Mouse (Mus musculus): ENCODE data around the gene Sh3gl2. TPM values are rescaled to one million over a fixed set of nuclear protein-coding genes. Genes with fewer than 3 reads are reported as not detected.

Sh3gl2 gene
- total and polyA plus RNA-seq, 2 experiments from 2014 or later: 47.4 to 123 TPM

GRCm38 (mm10) chr4:85371036-85371435 lies 166.1 kb downstream of the Sh3gl2 start:
- ATAC-seq (ENCODE audit: low FRiP score) (peak; percentile 47; the same call in 1 of the 2 replicates), DNase-seq (ENCODE audit: low spot score) (peak; percentile 40)

GRCm38 (mm10) chr4:85374801-85375200 lies 169.9 kb downstream of the Sh3gl2 start:
- DNase-seq (ENCODE audit: low spot score) (no peak), ATAC-seq (ENCODE audit: low FRiP score) (no peak)
- Histone ChIP-seq H3K4me2 (ENCODE audit: low read depth, low read length, poor library complexity, severe bottlenecking) (no peak overlapping the region), H3K4me3 (ENCODE audit: low read depth, low read length) (no peak overlapping the region), H3K9me3 (ENCODE audit: low read length) (no peaks in the 10 kb centered on the region), H3K4me1 (ENCODE audit: insufficient read depth, low read length) (no peaks in the 10 kb centered on the region), H3K36me3 (ENCODE audit: insufficient read depth, low read length) (no peaks in the 10 kb centered on the region; the same call in 1 of the 2 replicates), H3K27me3 (ENCODE audit: insufficient read depth, low read length) (no peaks in the 10 kb centered on the region), H3K27ac (ENCODE audit: low read depth, low read length) (no peak overlapping the region), H3K9ac (replicated peaks; ENCODE audit: low read length, poor library complexity, severe bottlenecking) (no peak overlapping the region)
- TF ChIP-seq CTCF (IDR thresholded peaks at IDR 0.05): no peak
- 91% methylated on average over 4 of the region's 4 CpGs for WGBS

More at GRCm38 (mm10) chr4:85371036-85371435, 166.1 kb downstream of the Sh3gl2 start:
- H3K9ac ChIP-seq (replicated peaks; ENCODE audit: low read length, poor library complexity, severe bottlenecking): no peak overlapping the region
- TF ChIP-seq CTCF (IDR thresholded peaks at IDR 0.05): peak; percentile 59
- no peaks in the 10 kb centered on the region for H3K27me3 ChIP-seq (ENCODE audit: insufficient read depth, low read length)
- WGBS: 31% methylated on average over 6 of the region's 6 CpGs
- no peaks in the 10 kb centered on the region for H3K36me3 ChIP-seq (ENCODE audit: insufficient read depth, low read length)
- no peak overlapping the region for H3K4me2 ChIP-seq (ENCODE audit: low read depth, low read length, poor library complexity, severe bottlenecking)
- no peak overlapping the region for H3K4me3 ChIP-seq (ENCODE audit: low read depth, low read length)
- no peaks in the 10 kb centered on the region for H3K9me3 ChIP-seq (ENCODE audit: low read length)
- no peak overlapping the region for H3K27ac ChIP-seq (ENCODE audit: low read depth, low read length)
- no peaks in the 10 kb centered on the region for H3K4me1 ChIP-seq (ENCODE audit: insufficient read depth, low read length)

- 87% methylated on average over 6 of the region's 6 CpGs for WGBS
- no peak for ATAC-seq (ENCODE audit: low FRiP score)
- Histone ChIP-seq H3K9ac (replicated peaks; ENCODE audit: low read length, poor library complexity, severe bottlenecking) (no peak overlapping the region), H3K27me3 (ENCODE audit: insufficient read depth, low read length) (no peaks in the 10 kb centered on the region), H3K27ac (ENCODE audit: low read depth, low read length) (no peak overlapping the region), H3K4me3 (ENCODE audit: low read depth, low read length) (no peak overlapping the region), H3K9me3 (ENCODE audit: low read length) (no peaks in the 10 kb centered on the region), H3K4me1 (ENCODE audit: insufficient read depth, low read length) (no peaks in the 10 kb centered on the region), H3K4me2 (ENCODE audit: low read depth, low read length, poor library complexity, severe bottlenecking) (no peak overlapping the region), H3K36me3 (ENCODE audit: insufficient read depth, low read length) (no peaks in the 10 kb centered on the region; the same call in 1 of the 2 replicates)
- no peak for DNase-seq (ENCODE audit: low spot score)
- no peak for TF ChIP-seq CTCF (IDR thresholded peaks at IDR 0.05)
Measured at GRCm38 (mm10) chr4:85376187-85376586, 171.3 kb downstream of the Sh3gl2 start.

GRCm38 (mm10) chr4:85376610-85377009 lies 171.7 kb downstream of the Sh3gl2 start:
- Histone ChIP-seq H3K4me2 (ENCODE audit: low read depth, low read length, poor library complexity, severe bottlenecking) (no peak overlapping the region), H3K27ac (ENCODE audit: low read depth, low read length) (no peak overlapping the region), H3K9ac (replicated peaks; ENCODE audit: low read length, poor library complexity, severe bottlenecking) (no peak overlapping the region), H3K4me3 (ENCODE audit: low read depth, low read length) (no peak overlapping the region), H3K4me1 (ENCODE audit: insufficient read depth, low read length) (no peaks in the 10 kb centered on the region), H3K27me3 (ENCODE audit: insufficient read depth, low read length) (no peaks in the 10 kb centered on the region), H3K9me3 (ENCODE audit: low read length) (no peaks in the 10 kb centered on the region), H3K36me3 (ENCODE audit: insufficient read depth, low read length) (peaks cover 4% of the 10 kb centered on the region; the same call in 1 of the 2 replicates)
- DNase-seq (ENCODE audit: low spot score) (peak; percentile 37), ATAC-seq (ENCODE audit: low FRiP score) (no peak)
- no peak for TF ChIP-seq CTCF (IDR thresholded peaks at IDR 0.05)
- 67% methylated on average over 5 of the region's 5 CpGs for WGBS

- DNase-seq (ENCODE audit: low spot score) (no peak), ATAC-seq (ENCODE audit: low FRiP score) (no peak)
- 89% methylated on average over 5 of the region's 5 CpGs for WGBS
- Histone ChIP-seq H3K9ac (replicated peaks; ENCODE audit: low read length, poor library complexity, severe bottlenecking) (no peak overlapping the region), H3K27ac (ENCODE audit: low read depth, low read length) (no peak overlapping the region), H3K27me3 (ENCODE audit: insufficient read depth, low read length) (no peaks in the 10 kb centered on the region), H3K4me3 (ENCODE audit: low read depth, low read length) (no peak overlapping the region), H3K36me3 (ENCODE audit: insufficient read depth, low read length) (peaks cover 15% of the 10 kb centered on the region), H3K4me1 (ENCODE audit: insufficient read depth, low read length) (no peaks in the 10 kb centered on the region), H3K4me2 (ENCODE audit: low read depth, low read length, poor library complexity, severe bottlenecking) (no peak overlapping the region), H3K9me3 (ENCODE audit: low read length) (no peaks in the 10 kb centered on the region)
- TF ChIP-seq CTCF (IDR thresholded peaks at IDR 0.05): no peak
Measured at GRCm38 (mm10) chr4:85385241-85385640, 180.3 kb downstream of the Sh3gl2 start.

- no peak for ATAC-seq (ENCODE audit: low FRiP score)
- 96% methylated on average over 6 of the region's 6 CpGs for WGBS
- no peak for TF ChIP-seq CTCF (IDR thresholded peaks at IDR 0.05)
- Histone ChIP-seq H3K4me1 (ENCODE audit: insufficient read depth, low read length) (no peaks in the 10 kb centered on the region), H3K9me3 (ENCODE audit: low read length) (no peaks in the 10 kb centered on the region), H3K27ac (ENCODE audit: low read depth, low read length) (no peak overlapping the region), H3K4me3 (ENCODE audit: low read depth, low read length) (no peak overlapping the region), H3K9ac (replicated peaks; ENCODE audit: low read length, poor library complexity, severe bottlenecking) (no peak overlapping the region), H3K4me2 (ENCODE audit: low read depth, low read length, poor library complexity, severe bottlenecking) (no peak overlapping the region), H3K36me3 (ENCODE audit: insufficient read depth, low read length) (peaks cover 7% of the 10 kb centered on the region; the same call in 1 of the 2 replicates), H3K27me3 (ENCODE audit: insufficient read depth, low read length) (no peaks in the 10 kb centered on the region)
- no peak for DNase-seq (ENCODE audit: low spot score)
Measured at GRCm38 (mm10) chr4:85387676-85388075, 182.8 kb downstream of the Sh3gl2 start.
